Mouse (Mus musculus) liver, embryonic 11.5 days (tissue): ENCODE measurements around the gene Macrod1. TPM values are rescaled to one million over a fixed set of nuclear protein-coding genes. Genes with fewer than 3 reads are reported as not detected.

Experiments used
- ATAC-seq: fragments of 200-750 bp; cut with Nextera tagmentation; replicated peaks from 2 replicates; pipeline ENCODE4 v1.8.0; 2017; ENCODE audit warnings: moderate number of reproducible peaks, mild to moderate bottlenecking, moderate TSS enrichment, moderate library complexity; ENCODE audit not compliant: low FRiP score
- DNase-seq: peaks from one replicate; pipeline ENCODE4 v3.0.0-alpha.2; 2017; ENCODE audit warnings: low spot score
- H3K27ac ChIP-seq: fragments of 300-500 bp; sonication (generic); 2 replicates; pipeline ENCODE4 v1.5.1; 2014; ENCODE audit warnings: mild to moderate bottlenecking, low read depth, low read length, control low read depth
- H3K27me3 ChIP-seq: fragments of 300-500 bp; sonication (generic); replicated peaks from 2 replicates; pipeline ENCODE4 v1.6.1; 2014; ENCODE audit warnings: low read length, mixed read lengths; ENCODE audit not compliant: control insufficient read depth, insufficient read depth
- H3K36me3 ChIP-seq: fragments of 300-500 bp; sonication (generic); 2 replicates; pipeline ENCODE4 v1.6.1; 2014; ENCODE audit warnings: mild to moderate bottlenecking, low read length, moderate library complexity, mixed read lengths; ENCODE audit not compliant: control insufficient read depth, insufficient read depth
- H3K4me1 ChIP-seq: fragments of 300-500 bp; sonication (generic); replicated peaks from 2 replicates; pipeline ENCODE4 v1.6.1; 2014; ENCODE audit warnings: low read length, mixed read lengths; ENCODE audit not compliant: control insufficient read depth, insufficient read depth
- H3K4me2 ChIP-seq: fragments of 300-500 bp; sonication (generic); 2 replicates; pipeline ENCODE4 v1.6.1; 2014; ENCODE audit warnings: mild to moderate bottlenecking, control low read depth, moderate library complexity
- H3K4me3 ChIP-seq: fragments of 300-500 bp; sonication (generic); 2 replicates; pipeline ENCODE4 v1.5.1; 2014; ENCODE audit warnings: low read depth, low read length, control low read depth
- H3K9ac ChIP-seq: fragments of 300-500 bp; sonication (generic); 2 replicates; pipeline ENCODE4 v1.6.1; 2014; ENCODE audit warnings: low read depth, low read length, control low read depth
- H3K9me3 ChIP-seq: fragments of 300-500 bp; sonication (generic); 2 replicates; pipeline ENCODE4 v1.6.1; 2016; ENCODE audit warnings: low read length, inconsistent platforms, mixed read lengths; ENCODE audit not compliant: control insufficient read depth
- WGBS: fragments of 180-500 bp; shearing (Covaris S2); extraction: QIAGEN DNeasy Blood & Tissue Kit; methylation state at CpG from one replicate; pipeline ENCODE4 v1.1.7; 2014; 5-methylcytosine and 5-hydroxymethylcytosine counted together
- polyA plus RNA-seq: library from polyadenylated mRNA; unstranded; fragments of >200 nt; fragmentation: Nextera tagmentation; extraction: Ambion mirVana; gene quantifications from 2 replicates; pipeline ENCODE4 v1.2.1, GENCODE M21; 2014

Macrod1 gene
- polyA plus RNA-seq, 1 experiment from 2014 or later: 5.9 TPM

DNA sequence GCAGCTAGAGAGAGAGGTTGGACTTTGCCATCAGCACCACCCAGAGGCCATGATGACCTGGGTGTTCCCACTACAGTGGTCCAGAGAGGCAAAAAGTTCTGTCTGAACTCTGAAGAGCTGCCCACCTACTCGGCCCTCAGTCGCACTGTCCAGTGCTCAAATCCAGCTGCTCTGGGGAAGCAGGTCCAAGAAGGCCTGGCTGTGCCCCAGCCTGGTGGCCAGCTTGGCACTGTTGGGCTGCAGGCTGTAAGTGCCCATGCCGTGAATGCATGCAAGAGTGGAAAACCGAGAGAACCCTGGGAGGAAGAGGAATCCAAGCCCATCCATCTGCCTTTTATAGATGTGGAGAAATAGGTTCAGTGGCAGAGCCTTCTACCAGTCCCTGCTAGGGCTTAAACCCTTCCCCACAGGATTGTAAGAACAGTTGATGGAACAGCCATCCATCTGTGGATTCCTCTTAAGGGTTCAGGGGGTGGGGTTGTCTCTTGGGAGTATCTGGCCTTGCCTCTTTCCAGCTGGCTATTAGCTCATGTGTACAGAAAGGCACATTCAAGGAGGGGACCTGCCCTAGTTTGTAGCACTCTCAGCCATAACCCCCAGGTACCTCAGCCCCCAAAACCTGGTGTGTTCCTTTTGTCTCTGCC lies 46.9 kb downstream of the Macrod1 start:
- ATAC-seq (no peak), DNase-seq (no peak)
- Histone ChIP-seq H3K9ac (no peak overlapping the region), H3K27me3 (peaks cover under 1% of the 10 kb centered on the region; the same call in 1 of the 2 replicates), H3K9me3 (no peaks in the 10 kb centered on the region), H3K4me1 (peaks cover 16% of the 10 kb centered on the region), H3K36me3 (no peaks in the 10 kb centered on the region), H3K27ac (no peak overlapping the region), H3K4me3 (no peak overlapping the region), H3K4me2 (0 out of 2 replicates have a peak overlapping the region, but pooled peaks have one; percentile 2)
- 78% methylated on average over 4 of the region's 4 CpGs for WGBS

DNA sequence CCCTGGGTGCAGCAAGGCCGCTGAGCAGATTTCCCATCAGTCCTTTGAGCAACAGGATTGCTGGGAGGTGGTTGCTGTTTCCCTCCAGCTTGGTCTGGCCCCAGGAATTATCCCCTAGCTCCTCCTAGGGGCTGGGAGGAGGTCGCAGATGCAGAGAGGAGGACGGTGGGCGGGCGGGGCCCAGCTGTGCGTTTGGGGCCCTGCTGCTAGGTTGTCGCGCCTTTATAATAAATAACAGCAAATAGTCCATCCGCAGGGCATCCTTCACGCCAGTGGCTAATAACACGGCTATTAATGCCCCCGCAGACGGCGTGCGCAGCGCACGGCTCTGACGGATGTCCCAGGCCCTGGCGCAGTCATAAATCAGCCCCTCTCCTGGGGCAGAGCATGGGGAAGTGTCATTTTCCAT lies 47.4 kb downstream of the Macrod1 start:
- no peak overlapping the region for H3K4me3 ChIP-seq
- ATAC-seq (no peak), DNase-seq (no peak)
- no peak overlapping the region for H3K9ac ChIP-seq
- H3K4me1 ChIP-seq: peaks cover 16% of the 10 kb centered on the region
- 0 out of 2 replicates have a peak overlapping the region, but pooled peaks have one; percentile 26 for H3K4me2 ChIP-seq
- H3K9me3 ChIP-seq: no peaks in the 10 kb centered on the region
- H3K36me3 ChIP-seq: no peaks in the 10 kb centered on the region
- no peaks in the 10 kb centered on the region; the same call in 1 of the 2 replicates for H3K27me3 ChIP-seq
- no peak overlapping the region for H3K27ac ChIP-seq
- 30% methylated on average over 19 of the region's 19 CpGs for WGBS

DNA sequence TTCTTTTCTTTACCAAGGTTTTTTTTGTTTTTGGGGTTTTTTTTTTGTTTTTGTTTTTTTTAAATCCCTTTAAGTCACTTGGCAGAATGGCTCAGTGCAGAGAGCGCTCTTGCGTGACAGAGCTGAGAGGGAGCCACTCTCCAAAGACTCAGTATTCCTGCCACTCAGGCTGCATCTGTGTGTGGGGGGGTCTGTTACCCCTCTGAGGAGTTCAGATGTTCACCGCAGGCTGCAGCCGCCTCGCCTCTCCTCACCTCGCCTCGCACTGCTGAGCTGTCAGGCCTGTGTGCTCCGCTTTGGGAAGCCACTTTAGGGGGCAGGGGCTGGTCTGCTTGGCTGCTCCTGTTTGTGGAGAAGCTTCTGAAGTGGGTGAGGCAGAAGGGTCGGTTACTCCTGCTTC lies 48.9 kb downstream of the Macrod1 start, which contains the start of gene Flrt1:
Gene Flrt1, minus strand, starts transcription at position 186 of the 400 bp plus-strand sequence.
- no peak within 1 kb of the TSS; the same call in 1 of the 2 replicates for H3K9ac ChIP-seq
- no peak for ATAC-seq
- 76% methylated on average over 9 of the region's 9 CpGs for WGBS

DNA sequence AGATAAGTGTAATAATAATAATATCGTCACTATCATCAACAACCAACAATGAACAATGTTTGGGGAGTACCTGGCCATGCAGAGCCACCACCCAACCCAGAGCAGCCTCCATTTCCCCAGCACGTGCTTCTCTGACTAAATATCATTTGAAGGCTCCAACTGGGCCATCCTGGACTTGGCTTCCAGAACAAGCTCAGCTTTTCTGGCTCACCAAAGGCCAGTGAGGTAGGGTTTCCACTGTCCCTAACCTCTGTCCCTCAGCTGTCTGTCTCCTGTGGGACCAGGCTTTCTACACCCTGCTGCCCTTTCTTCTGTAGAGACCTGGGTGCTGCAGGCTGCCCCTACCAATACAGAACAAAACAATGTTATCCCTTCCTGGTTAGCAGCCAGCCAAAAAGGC lies 50.0 kb downstream of the Macrod1 start:
- no peaks in the 10 kb centered on the region; the same call in 1 of the 2 replicates for H3K27me3 ChIP-seq
- H3K9me3 ChIP-seq: no peaks in the 10 kb centered on the region
- H3K36me3 ChIP-seq: no peaks in the 10 kb centered on the region
- no peak overlapping the region for H3K27ac ChIP-seq
- no peak overlapping the region for H3K4me3 ChIP-seq
- ATAC-seq (no peak), DNase-seq (no peak)
- no peak overlapping the region for H3K4me2 ChIP-seq
- WGBS: 70% methylated on average over 2 of the region's 2 CpGs
- no peak overlapping the region for H3K9ac ChIP-seq
- H3K4me1 ChIP-seq: peaks cover 24% of the 10 kb centered on the region

More for the DNA sequence above, 48.9 kb downstream of the Macrod1 start, which contains the start of gene Flrt1:
- Histone ChIP-seq H3K9me3 (no peaks in the 10 kb centered on the region), H3K36me3 (no peaks in the 10 kb centered on the region), H3K27me3 (no peaks in the 10 kb centered on the region; the same call in 1 of the 2 replicates), H3K4me2 (no peak within 1 kb of the TSS), H3K4me3 (no peak within 1 kb of the TSS), H3K4me1 (peaks cover 24% of the 10 kb centered on the region), H3K27ac (no peak within 1 kb of the TSS)
- DNase-seq: no peak

DNA sequence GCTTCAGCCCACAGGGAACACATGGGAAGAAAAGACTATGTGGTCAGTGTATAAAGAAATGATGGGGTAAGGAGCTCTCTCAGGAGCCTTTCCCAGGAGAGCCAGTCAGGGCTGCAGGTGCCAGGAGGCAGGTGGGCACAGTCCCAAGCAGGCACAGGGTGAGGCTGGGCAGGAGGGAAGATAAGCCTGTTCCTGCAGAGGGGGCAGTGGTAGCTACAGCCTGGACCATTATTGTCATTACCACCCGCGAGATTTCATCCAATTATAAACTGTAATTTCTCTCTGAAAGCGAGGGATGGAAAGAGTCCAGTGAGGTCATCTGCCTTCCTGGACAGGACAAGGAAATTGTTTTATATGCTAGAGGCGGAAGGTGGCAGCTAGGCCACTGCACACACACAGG lies 50.6 kb downstream of the Macrod1 start:
- no peaks in the 10 kb centered on the region; the same call in 1 of the 2 replicates for H3K27me3 ChIP-seq
- ATAC-seq: no peak
- no peak overlapping the region for H3K4me3 ChIP-seq
- peaks cover 24% of the 10 kb centered on the region for H3K4me1 ChIP-seq
- DNase-seq: no peak
- WGBS: 83% methylated on average over 4 of the region's 4 CpGs
- H3K9me3 ChIP-seq: no peaks in the 10 kb centered on the region
- H3K36me3 ChIP-seq: no peaks in the 10 kb centered on the region
- no peak overlapping the region for H3K27ac ChIP-seq
- H3K9ac ChIP-seq: no peak overlapping the region
- no peak overlapping the region for H3K4me2 ChIP-seq

DNA sequence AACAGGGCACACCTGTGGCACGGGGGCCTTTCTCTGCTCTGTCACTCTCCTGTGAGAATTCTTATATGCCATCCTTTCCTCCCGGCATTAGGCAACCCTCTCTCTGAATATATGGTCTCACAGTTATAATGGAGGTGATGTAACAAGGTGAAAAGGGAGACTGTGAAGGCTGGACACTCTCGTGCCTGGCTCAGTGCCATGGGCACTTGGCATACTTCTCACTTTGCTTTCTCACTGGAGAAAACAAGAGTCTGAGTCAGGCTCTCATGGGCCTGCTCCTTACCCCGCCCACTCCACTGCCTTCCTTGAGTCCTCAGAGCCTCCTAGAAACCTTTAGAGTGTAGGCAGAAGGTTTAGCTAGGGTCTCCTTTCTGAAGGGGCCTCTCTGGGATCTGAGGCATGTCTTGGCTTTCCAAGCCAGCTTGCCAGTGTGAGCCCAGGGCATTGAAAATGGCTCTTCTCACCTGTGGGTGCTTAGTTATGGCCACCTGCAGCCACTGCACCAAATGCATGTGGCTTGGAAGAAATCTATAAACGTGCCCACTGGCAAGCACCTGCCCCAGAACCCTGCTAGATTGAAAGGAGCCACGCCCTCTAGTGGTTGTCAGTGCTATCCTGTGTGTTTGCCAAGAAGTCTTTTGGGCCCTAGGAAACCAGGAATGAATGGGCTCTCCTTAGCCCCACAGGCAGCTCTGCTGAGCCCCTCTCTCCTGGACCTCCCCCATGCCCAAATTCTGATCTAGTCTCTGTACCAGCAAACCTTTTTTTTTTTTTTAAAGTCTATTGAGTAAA lies 51.7 kb downstream of the Macrod1 start:
- Histone ChIP-seq H3K9me3 (no peaks in the 10 kb centered on the region), H3K9ac (no peak overlapping the region), H3K27ac (no peak overlapping the region), H3K4me1 (peaks cover 21% of the 10 kb centered on the region), H3K4me2 (no peak overlapping the region), H3K36me3 (no peaks in the 10 kb centered on the region), H3K27me3 (no peaks in the 10 kb centered on the region; the same call in 1 of the 2 replicates), H3K4me3 (no peak overlapping the region)
- DNase-seq: no peak
- 55% methylated on average over 6 of the region's 6 CpGs for WGBS
- no peak for ATAC-seq

DNA sequence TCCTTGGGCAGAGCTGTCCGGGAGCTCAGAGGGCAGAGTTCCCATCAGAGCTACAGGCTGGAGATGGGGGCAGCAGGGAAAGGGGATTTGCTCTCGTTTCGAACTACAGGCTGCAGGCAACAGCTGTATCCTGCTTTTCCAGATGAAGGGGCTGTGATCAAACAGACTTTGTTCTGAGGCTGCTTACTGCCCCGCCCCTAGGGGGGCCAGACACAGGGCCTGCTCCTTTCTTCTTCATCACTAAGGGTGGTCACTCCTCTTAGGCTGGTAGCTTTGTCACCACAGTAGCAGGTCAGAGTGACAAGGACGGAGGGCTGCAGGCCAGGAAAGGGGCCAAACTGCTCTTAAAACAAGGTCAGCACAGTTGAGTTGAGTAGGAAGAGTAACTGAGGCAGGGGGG lies 53.5 kb downstream of the Macrod1 start:
- no peak for DNase-seq
- no peaks in the 10 kb centered on the region; the same call in 1 of the 2 replicates for H3K27me3 ChIP-seq
- H3K4me2 ChIP-seq: no peak overlapping the region
- no peak overlapping the region for H3K9ac ChIP-seq
- no peaks in the 10 kb centered on the region for H3K9me3 ChIP-seq
- ATAC-seq: no peak
- 25% methylated on average over 5 of the region's 5 CpGs for whole genome bisulfite sequencing
- H3K4me1 ChIP-seq: peaks cover 17% of the 10 kb centered on the region
- H3K36me3 ChIP-seq: no peaks in the 10 kb centered on the region
- no peak overlapping the region for H3K27ac ChIP-seq
- no peak overlapping the region for H3K4me3 ChIP-seq

DNA sequence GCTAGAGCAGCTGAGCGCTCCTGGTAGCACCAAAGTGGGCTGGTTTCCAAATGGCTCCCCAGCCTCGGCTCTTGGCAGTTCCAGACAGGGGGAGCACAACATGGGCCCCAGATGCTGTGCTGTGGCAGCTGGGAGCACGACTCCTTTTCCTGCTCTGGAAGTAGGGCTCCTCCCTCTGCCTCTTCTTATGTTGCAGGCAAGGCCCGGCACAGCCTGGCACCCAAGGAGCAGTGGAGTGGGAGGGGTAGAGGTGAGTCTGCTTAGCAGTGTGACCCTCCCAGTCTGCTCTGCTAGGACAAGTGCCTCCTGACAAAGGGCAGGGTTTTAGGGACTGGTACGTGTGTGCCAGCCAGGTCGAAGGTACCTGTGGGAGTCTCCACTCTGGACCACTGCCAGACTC lies 54.3 kb downstream of the Macrod1 start:
- Histone ChIP-seq H3K4me1 (peaks cover 21% of the 10 kb centered on the region), H3K36me3 (no peaks in the 10 kb centered on the region), H3K9me3 (no peaks in the 10 kb centered on the region), H3K4me3 (no peak overlapping the region), H3K27ac (no peak overlapping the region), H3K27me3 (no peaks in the 10 kb centered on the region; the same call in 1 of the 2 replicates), H3K9ac (no peak overlapping the region), H3K4me2 (no peak overlapping the region)
- DNase-seq: no peak
- ATAC-seq: no peak
- 65% methylated on average over 6 of the region's 6 CpGs for WGBS
